Mouse (Mus musculus) erythroblast, adult 5-6 weeks (primary cell): ENCODE measurements at regions not wholly inside any gene's neighbourhood (a gene's known extent, or its start where the extent isn't known, plus 50 kb on each side); places are given as distances from the start of the nearest gene placed in this dataset.

ENCODE experiments used
- ATAC-seq: replicated peaks from 2 replicates; pipeline ENCODE4 v1.8.0; 2016; ENCODE audit warnings: moderate number of reproducible peaks, mild to moderate bottlenecking, moderate TSS enrichment, inconsistent platforms; ENCODE audit not compliant: poor library complexity, low FRiP score, severe bottlenecking

- ATAC-seq = no peak
Measured at GRCm38 (mm10) chr16:30892606-30893005, 188.6 kb downstream of the Xxylt1 start.

- ATAC-seq = no peak
Measured at GRCm38 (mm10) chr16:30894086-30894485, 187.1 kb downstream of the Xxylt1 start.

- ATAC-seq = no peak
Measured at GRCm38 (mm10) chr16:30895021-30895420, 186.2 kb downstream of the Xxylt1 start.

GRCm38 (mm10) chr16:30897371-30897770 lies 183.9 kb downstream of the Xxylt1 start:
- ATAC-seq = no peak

DNA sequence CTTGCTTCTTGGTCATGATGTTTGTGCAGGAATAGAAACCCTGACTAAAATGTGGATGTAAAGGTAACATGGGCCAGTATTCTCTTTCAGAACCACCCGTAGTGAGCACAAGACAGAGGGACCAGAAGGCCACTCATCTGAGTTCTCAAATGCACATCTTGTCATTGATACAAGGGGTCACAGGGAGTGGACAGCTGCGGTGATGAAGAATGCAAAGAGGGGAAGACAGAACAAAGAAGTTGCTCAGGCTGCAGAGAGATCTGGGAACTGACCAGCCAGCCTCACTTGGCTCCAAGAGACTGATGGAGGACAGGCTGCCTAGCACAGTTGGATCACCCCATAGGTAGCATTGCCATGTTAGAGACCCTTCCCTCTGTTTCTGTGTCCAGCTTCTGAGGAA lies 181.1 kb downstream of the Xxylt1 start:
- no peak for ATAC-seq

GRCm38 (mm10) chr16:30901309-30901708 lies 179.9 kb downstream of the Xxylt1 start:
- ATAC-seq = no peak
